Mouse (Mus musculus) ES-E14 (cell line): ENCODE measurements around the gene Tbc1d24. TPM values are rescaled to one million over a fixed set of nuclear protein-coding genes. Genes with fewer than 3 reads are reported as not detected.

ENCODE experiments used
- DNase-seq: peaks from one replicate; pipeline ENCODE4 v3.0.0-alpha.2; 2013; ENCODE audit warnings: low read depth, low spot score
- H3K27ac ChIP-seq: 2 replicates; pipeline ENCODE4 v1.5.1; 2012; ENCODE audit warnings: low read depth, mild to moderate bottlenecking, low read length, moderate library complexity, mixed read lengths; ENCODE audit not compliant: poor library complexity, insufficient read depth, severe bottlenecking
- H3K36me3 ChIP-seq: 2 replicates; pipeline ENCODE4 v1.6.1; 2012; ENCODE audit warnings: mild to moderate bottlenecking, low read length, moderate library complexity, mixed read lengths; ENCODE audit not compliant: control insufficient read depth, poor library complexity, insufficient read depth, severe bottlenecking
- H3K4me1 ChIP-seq, 2 experiments: fragments of 150-350 bp in 1 of 2; sonication (generic) in 1 of 2; 2 replicates each; pipeline ENCODE4 v1.6.1; 2012; ENCODE audit warnings: low read length in 2 of 2, mild to moderate bottlenecking in 1 of 2, mixed read lengths in 1 of 2; ENCODE audit not compliant: control insufficient read depth in 2 of 2, insufficient read depth in 2 of 2, poor library complexity in 1 of 2
- H3K4me3 ChIP-seq, 2 experiments: fragments of 150-350 bp in 1 of 2; sonication (generic) in 1 of 2; 2 replicates each; pipeline ENCODE4 v1.5.1; 2012; ENCODE audit warnings: low read length in 2 of 2, low read depth in 1 of 2, mild to moderate bottlenecking in 1 of 2, mixed read lengths in 1 of 2; ENCODE audit not compliant: insufficient read depth in 1 of 2, poor library complexity in 1 of 2, severe bottlenecking in 1 of 2
- H3K9ac ChIP-seq: 2 replicates; pipeline ENCODE4 v1.6.1; 2012; ENCODE audit warnings: low read depth, mild to moderate bottlenecking, low read length, mixed read lengths; ENCODE audit not compliant: poor library complexity, insufficient read depth, severe bottlenecking
- H3K9me3 ChIP-seq: fragments of 150-350 bp; sonication (generic); 2 replicates; pipeline ENCODE4 v1.6.1; 2012; ENCODE audit warnings: low read depth, mild to moderate bottlenecking, low read length; ENCODE audit not compliant: control insufficient read depth, insufficient read depth
- CHD2 ChIP-seq: IDR thresholded peaks from 2 replicates; pipeline ENCODE4 v1.6.1; 2014; ENCODE audit warnings: mild to moderate bottlenecking, low read depth, low read length, inconsistent platforms
- HCFC1 ChIP-seq: IDR thresholded peaks from 2 replicates; pipeline ENCODE4 v1.6.1; 2012; ENCODE audit warnings: low read length, inconsistent platforms, borderline replicate concordance; ENCODE audit not compliant: insufficient read depth
- MAFK ChIP-seq: IDR thresholded peaks from 2 replicates; pipeline ENCODE4 v1.6.1; 2014; ENCODE audit warnings: mild to moderate bottlenecking, low read depth, low read length, inconsistent platforms; ENCODE audit not compliant: insufficient read depth
- ZC3H11A ChIP-seq: IDR thresholded peaks from 2 replicates; pipeline ENCODE4 v1.6.1; 2012; ENCODE audit warnings: low read depth, mild to moderate bottlenecking, inconsistent platforms, low read length, borderline replicate concordance
- ZNF384 ChIP-seq: IDR thresholded peaks from 2 replicates; pipeline ENCODE4 v1.6.1; 2012; ENCODE audit warnings: low read depth, low read length, inconsistent platforms
- in situ Hi-C, 2 experiments: fragments of 600-800 bp; cut with MboI; formaldehyde crosslinking; loops; one replicate each; pipeline ENCODE4 v1.15.1; 2025; ENCODE audit warnings: low sequenced_read_pairs in 2 of 2, inconsistent platforms in 1 of 2; ENCODE audit not compliant: unreplicated experiment in 2 of 2
- total RNA-seq: library from RNA; depleted of rRNA; stranded (reverse); fragments of 300-350 nt; gene quantifications from 2 replicates; pipeline ENCODE4 v1.2.3, GENCODE M21; 2012

The Tbc1d24 gene
- total RNA-seq, 1 experiment = 14.1 TPM

GRCm38 (mm10) chr17:24236479-24236878 is 31.1 kb upstream of the Tbc1d24 start:
- DNase-seq = no peak
- Histone ChIP-seq H3K9me3 (no peaks in the 10 kb centered on the region), H3K9ac (no peak overlapping the region), H3K27ac (no peak overlapping the region), H3K36me3 (peaks cover 85% of the 10 kb centered on the region), H3K4me3 (no peak overlapping the region), H3K4me1 (no peaks in the 10 kb centered on the region)
- in situ Hi-C loops = no loop called here
- TF ChIP-seq ZC3H11A (no peak), HCFC1 (no peak)

DNA sequence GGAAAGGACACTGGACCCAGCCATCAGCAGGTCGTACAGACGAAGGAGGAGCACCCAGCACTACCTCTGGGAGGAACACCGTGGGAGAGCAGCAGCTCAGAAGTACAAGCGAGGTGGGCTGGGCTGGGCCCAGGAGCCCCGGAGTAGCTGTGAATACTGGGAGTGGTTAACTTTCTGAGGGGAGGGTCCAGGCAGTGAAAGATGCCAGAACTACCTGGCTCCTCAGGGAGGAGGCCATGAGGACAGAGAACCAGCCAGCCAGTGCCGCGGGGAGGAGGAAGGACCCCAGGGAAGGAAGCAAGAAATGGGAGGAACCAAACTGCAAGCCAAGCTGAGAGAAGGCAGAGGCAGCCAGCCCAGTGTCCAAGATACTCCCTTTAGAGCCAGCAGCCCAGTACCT is 22.6 kb upstream of the Tbc1d24 start:
- H3K4me1 ChIP-seq = 0 out of 4 replicates have a peak, but pooled peaks cover 0 to 2% of the 10 kb centered on the region in 2 experiments
- TF ChIP-seq HCFC1 = no peak
- no peak for TF ChIP-seq MAFK
- no peak for TF ChIP-seq ZC3H11A
- no peak for TF ChIP-seq CHD2
- no peak for TF ChIP-seq ZNF384
- H3K4me3 ChIP-seq = no peak overlapping the region
- no peak overlapping the region for H3K27ac ChIP-seq
- H3K9me3 ChIP-seq = no peaks in the 10 kb centered on the region
- in situ Hi-C loops = no loop called here
- H3K36me3 ChIP-seq = peaks cover 77% of the 10 kb centered on the region
- no peak overlapping the region for H3K9ac ChIP-seq
- no peak for DNase-seq

DNA sequence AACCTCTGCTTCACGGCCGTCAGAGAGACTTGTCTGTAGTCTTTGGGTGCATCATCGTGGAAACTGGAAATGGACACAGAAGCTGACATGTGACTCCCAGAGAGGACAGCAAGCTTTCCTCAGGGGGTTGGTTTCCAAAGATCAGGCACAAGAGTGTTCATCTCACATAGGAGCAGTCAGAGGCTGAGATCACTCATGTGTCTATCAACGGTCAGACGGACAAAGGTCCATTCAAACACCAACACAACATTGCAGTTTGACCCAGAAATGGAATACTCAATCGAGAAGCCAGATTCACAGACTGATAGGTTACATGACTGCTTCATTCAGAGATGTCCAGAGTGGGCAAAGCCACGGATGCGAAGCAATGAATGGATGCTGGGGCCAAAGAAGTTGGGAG is 21.4 kb upstream of the Tbc1d24 start:
- Histone ChIP-seq H3K4me3 (no peak overlapping the region), H3K9me3 (no peaks in the 10 kb centered on the region), H3K9ac (no peak overlapping the region), H3K27ac (no peak overlapping the region), H3K36me3 (peaks cover 71% of the 10 kb centered on the region), H3K4me1 (0 out of 4 replicates have a peak, but pooled peaks cover 0 to 2% of the 10 kb centered on the region in 2 experiments)
- TF ChIP-seq HCFC1 = no peak
- TF ChIP-seq ZC3H11A = no peak
- no peak for TF ChIP-seq CHD2
- no peak for TF ChIP-seq MAFK
- no peak for TF ChIP-seq ZNF384
- in situ Hi-C loops = no loop called here
- no peak for DNase-seq

DNA sequence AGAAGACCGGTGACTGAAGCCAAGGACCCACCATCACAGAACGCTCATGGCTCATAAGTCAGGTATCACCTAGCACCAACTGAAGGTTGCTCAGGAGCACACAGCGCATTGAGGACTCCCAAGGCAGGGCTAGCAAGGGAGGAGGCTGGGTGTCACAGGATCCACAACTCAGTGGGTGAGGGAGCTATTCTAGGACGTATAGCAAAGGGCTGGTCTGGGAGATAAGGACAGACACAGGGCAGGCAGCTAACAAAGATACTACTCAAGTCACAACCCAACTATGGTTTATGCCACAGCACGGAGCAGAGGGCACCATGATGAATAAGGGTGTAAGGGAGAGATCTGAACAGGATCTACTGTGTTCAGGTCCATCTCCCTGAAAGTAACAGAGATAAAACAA is 20.5 kb upstream of the Tbc1d24 start:
- no peaks in the 10 kb centered on the region for H3K9me3 ChIP-seq
- no peak overlapping the region for H3K9ac ChIP-seq
- H3K4me1 ChIP-seq = peaks cover 0 to 5% of the 10 kb centered on the region in 2 experiments; a peak in 1 of 4 replicates
- no peak for TF ChIP-seq ZC3H11A
- no peak for TF ChIP-seq CHD2
- no peak for TF ChIP-seq HCFC1
- TF ChIP-seq ZNF384 = no peak
- peaks cover 63% of the 10 kb centered on the region for H3K36me3 ChIP-seq
- in situ Hi-C loops = no loop called here
- no peak overlapping the region for H3K4me3 ChIP-seq
- no peak overlapping the region for H3K27ac ChIP-seq
- DNase-seq = no peak

GRCm38 (mm10) chr17:24224741-24225140 is 19.4 kb upstream of the Tbc1d24 start:
- TF ChIP-seq HCFC1 (no peak), MAFK (no peak), ZNF384 (no peak), ZC3H11A (no peak), CHD2 (no peak)
- DNase-seq = no peak
- H3K4me1 ChIP-seq = peaks cover 0 to 5% of the 10 kb centered on the region in 2 experiments; a peak in 1 of 4 replicates
- no peak overlapping the region for H3K4me3 ChIP-seq
- no peak overlapping the region for H3K9ac ChIP-seq
- H3K36me3 ChIP-seq = peaks cover 55% of the 10 kb centered on the region
- H3K27ac ChIP-seq = no peak overlapping the region
- no peaks in the 10 kb centered on the region for H3K9me3 ChIP-seq
- in situ Hi-C loops = no loop called here
